Mouse (Mus musculus) embryonic facial prominence, embryonic 14.5 days (tissue): ENCODE data around the gene Dlg5. TPM values are rescaled to one million over a fixed set of nuclear protein-coding genes. Genes with fewer than 3 reads are reported as not detected.

ENCODE experiments used
- ATAC-seq: fragments of 200-750 bp; cut with Nextera tagmentation; 2 replicates; pipeline ENCODE4 v1.8.0; 2017; ENCODE audit warnings: low read depth, moderate number of reproducible peaks, moderate TSS enrichment
- DNase-seq: peaks from one replicate; pipeline ENCODE4 v3.0.0-alpha.2; 2015; ENCODE audit warnings: low spot score
- H3K27ac ChIP-seq: fragments of 300-500 bp; sonication (generic); replicated peaks from 2 replicates; pipeline ENCODE4 v1.5.1; 2014; ENCODE audit warnings: low read depth, mild to moderate bottlenecking, low read length, moderate library complexity
- H3K27me3 ChIP-seq: fragments of 300-500 bp; sonication (generic); replicated peaks from 2 replicates; pipeline ENCODE4 v1.6.1; 2014; ENCODE audit warnings: low read length; ENCODE audit not compliant: control insufficient read depth, insufficient read depth
- H3K36me3 ChIP-seq: fragments of 300-500 bp; sonication (generic); 2 replicates; pipeline ENCODE4 v1.6.1; 2014; ENCODE audit warnings: low read length, mixed read lengths; ENCODE audit not compliant: control insufficient read depth, insufficient read depth
- H3K4me1 ChIP-seq: fragments of 300-500 bp; sonication (generic); 2 replicates; pipeline ENCODE4 v1.6.1; 2014; ENCODE audit warnings: antibody characterized with exemption, low read length; ENCODE audit not compliant: control insufficient read depth, insufficient read depth
- H3K4me2 ChIP-seq: fragments of 300-500 bp; sonication (generic); 2 replicates; pipeline ENCODE4 v1.6.1; 2014; ENCODE audit warnings: low read depth, mild to moderate bottlenecking, low read length, moderate library complexity, mixed read lengths
- H3K4me3 ChIP-seq: fragments of 300-500 bp; sonication (generic); 2 replicates; pipeline ENCODE4 v1.5.1; 2014; ENCODE audit warnings: low read depth, mild to moderate bottlenecking, low read length
- H3K9ac ChIP-seq: fragments of 300-500 bp; sonication (generic); 2 replicates; pipeline ENCODE4 v1.6.1; 2014; ENCODE audit warnings: low read depth, mild to moderate bottlenecking, low read length, moderate library complexity, mixed read lengths
- H3K9me3 ChIP-seq: fragments of 300-500 bp; sonication (generic); 2 replicates; pipeline ENCODE4 v1.6.1; 2016; ENCODE audit warnings: low read length; ENCODE audit not compliant: control insufficient read depth
- WGBS: fragments of 180-500 bp; shearing (Covaris S2); extraction: QIAGEN DNeasy Blood & Tissue Kit; methylation state at CpG from one replicate; pipeline ENCODE4 v1.1.7; 2014; 5-methylcytosine and 5-hydroxymethylcytosine counted together
- polyA plus RNA-seq: library from polyadenylated mRNA; unstranded; fragments of >200 nt; fragmentation: Nextera tagmentation; extraction: Ambion mirVana; gene quantifications from 2 replicates; pipeline ENCODE4 v1.2.1, GENCODE M21; 2014

The Dlg5 gene
- polyA plus RNA-seq, 1 experiment from 2014 or later = 24.7 TPM

GRCm38 (mm10) chr14:24142926-24143430 lies 102.7 kb downstream of the Dlg5 start:
- H3K27ac ChIP-seq = no peak overlapping the region
- H3K4me3 ChIP-seq = no peak overlapping the region
- H3K4me1 ChIP-seq = no peaks in the 10 kb centered on the region
- DNase-seq (peak; percentile 12), ATAC-seq (no peak)
- peaks cover 94% of the 10 kb centered on the region for H3K36me3 ChIP-seq
- no peak overlapping the region for H3K4me2 ChIP-seq
- H3K9ac ChIP-seq = no peak overlapping the region
- WGBS = 82% methylated on average over 3 of the region's 3 CpGs
- no peaks in the 10 kb centered on the region for H3K27me3 ChIP-seq
- H3K9me3 ChIP-seq = no peaks in the 10 kb centered on the region

- 0 out of 2 replicates have a peak overlapping the region, but pooled peaks have one; percentile 15 for H3K27ac ChIP-seq
- no peaks in the 10 kb centered on the region for H3K4me1 ChIP-seq
- H3K27me3 ChIP-seq = no peaks in the 10 kb centered on the region
- no peak overlapping the region for H3K9ac ChIP-seq
- DNase-seq (no peak), ATAC-seq (no peak)
- WGBS = 76% methylated on average over 3 of the region's 3 CpGs
- no peak overlapping the region for H3K4me3 ChIP-seq
- H3K36me3 ChIP-seq = peaks cover 94% of the 10 kb centered on the region
- no peaks in the 10 kb centered on the region for H3K9me3 ChIP-seq
- H3K4me2 ChIP-seq = no peak overlapping the region
Measured at GRCm38 (mm10) chr14:24141727-24142126, 104.0 kb downstream of the Dlg5 start.

DNA sequence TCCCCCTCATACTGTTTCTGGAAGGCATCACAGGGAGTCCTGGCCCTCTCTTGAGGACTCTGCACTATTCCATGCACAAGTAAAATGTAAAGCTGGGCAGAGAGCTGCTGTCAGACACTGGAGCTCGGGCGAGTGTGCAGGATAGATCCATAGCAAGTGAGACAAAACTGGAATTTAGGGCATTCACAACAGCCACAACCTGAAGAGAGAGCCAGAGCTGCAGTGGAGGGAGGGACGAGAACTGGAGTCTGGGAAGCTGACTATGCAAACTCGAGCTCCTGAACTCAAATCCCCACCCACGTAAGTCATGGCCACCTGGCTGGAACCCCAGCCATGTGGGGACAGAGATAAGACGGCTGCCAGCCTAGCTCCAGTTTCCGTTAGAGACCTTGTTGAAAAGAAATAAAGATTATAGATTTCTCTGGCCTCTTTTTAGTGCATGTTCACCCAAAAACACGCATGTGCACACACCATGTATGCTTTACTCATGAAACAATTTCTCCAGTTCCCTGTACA lies 105.4 kb downstream of the Dlg5 start:
- WGBS = 89% methylated on average over 8 of the region's 8 CpGs

GRCm38 (mm10) chr14:24136908-24137307 lies 108.8 kb downstream of the Dlg5 start:
- Histone ChIP-seq H3K9me3 (no peaks in the 10 kb centered on the region), H3K9ac (no peak overlapping the region), H3K4me2 (no peak overlapping the region), H3K4me1 (no peaks in the 10 kb centered on the region), H3K27ac (no peak overlapping the region), H3K4me3 (no peak overlapping the region), H3K36me3 (peaks cover 84% of the 10 kb centered on the region), H3K27me3 (no peaks in the 10 kb centered on the region)
- DNase-seq (no peak), ATAC-seq (no peak)
- WGBS = 89% methylated on average over 11 of the region's 11 CpGs

More for the DNA sequence above, 105.4 kb downstream of the Dlg5 start:
- no peaks in the 10 kb centered on the region for H3K9me3 ChIP-seq
- peaks cover 94% of the 10 kb centered on the region for H3K36me3 ChIP-seq
- no peak overlapping the region for H3K4me3 ChIP-seq
- no peak overlapping the region for H3K4me2 ChIP-seq
- H3K27me3 ChIP-seq = no peaks in the 10 kb centered on the region
- DNase-seq (no peak), ATAC-seq (no peak)
- no peak overlapping the region for H3K27ac ChIP-seq
- no peaks in the 10 kb centered on the region for H3K4me1 ChIP-seq
- no peak overlapping the region for H3K9ac ChIP-seq

GRCm38 (mm10) chr14:24134623-24135290 lies 111.0 kb downstream of the Dlg5 start:
- DNase-seq (no peak), ATAC-seq (no peak)
- Histone ChIP-seq H3K9me3 (no peaks in the 10 kb centered on the region), H3K4me2 (no peak overlapping the region), H3K4me3 (no peak overlapping the region), H3K27me3 (no peaks in the 10 kb centered on the region), H3K9ac (no peak overlapping the region), H3K27ac (no peak overlapping the region), H3K4me1 (no peaks in the 10 kb centered on the region), H3K36me3 (peaks cover 65% of the 10 kb centered on the region)
- 90% methylated on average over 7 of the region's 7 CpGs for WGBS

GRCm38 (mm10) chr14:24133801-24134200 lies 111.9 kb downstream of the Dlg5 start:
- 89% methylated on average over 8 of the region's 8 CpGs for WGBS
- H3K27ac ChIP-seq = no peak overlapping the region
- no peak overlapping the region for H3K4me3 ChIP-seq
- H3K4me2 ChIP-seq = no peak overlapping the region
- H3K27me3 ChIP-seq = no peaks in the 10 kb centered on the region
- no peak for ATAC-seq
- no peak for DNase-seq
- H3K9me3 ChIP-seq = no peaks in the 10 kb centered on the region
- H3K4me1 ChIP-seq = no peaks in the 10 kb centered on the region
- no peak overlapping the region for H3K9ac ChIP-seq
- peaks cover 55% of the 10 kb centered on the region for H3K36me3 ChIP-seq

DNA sequence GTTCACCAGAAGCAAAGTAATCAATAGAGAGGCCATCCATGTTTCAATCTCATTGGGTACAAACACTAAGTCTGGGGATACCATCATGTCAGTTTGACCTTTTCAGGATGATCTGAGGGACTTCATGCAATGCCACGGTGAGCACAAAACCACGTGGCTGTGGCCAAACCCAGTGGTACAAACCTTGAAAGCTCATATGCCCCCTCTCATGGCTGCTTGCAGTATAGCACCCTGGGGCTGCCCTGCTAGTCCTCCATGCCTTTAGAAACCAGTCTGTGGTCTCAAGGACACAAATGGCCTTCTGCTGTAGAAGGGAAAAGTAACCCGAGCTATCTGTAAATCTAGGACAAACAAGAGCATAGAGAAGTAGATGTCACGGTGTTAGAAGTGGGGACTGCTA lies 113.6 kb downstream of the Dlg5 start:
- H3K36me3 ChIP-seq = peaks cover 38% of the 10 kb centered on the region
- no peaks in the 10 kb centered on the region for H3K27me3 ChIP-seq
- no peak overlapping the region for H3K27ac ChIP-seq
- H3K9me3 ChIP-seq = no peaks in the 10 kb centered on the region
- DNase-seq (peak; percentile 23), ATAC-seq (no peak)
- no peak overlapping the region for H3K9ac ChIP-seq
- no peak overlapping the region for H3K4me2 ChIP-seq
- H3K4me3 ChIP-seq = no peak overlapping the region
- WGBS = 46% methylated on average over 4 of the region's 4 CpGs
- no peaks in the 10 kb centered on the region for H3K4me1 ChIP-seq

GRCm38 (mm10) chr14:24125069-24125468 lies 120.7 kb downstream of the Dlg5 start:
- Histone ChIP-seq H3K4me1 (no peaks in the 10 kb centered on the region), H3K9me3 (no peaks in the 10 kb centered on the region), H3K36me3 (no peaks in the 10 kb centered on the region), H3K4me3 (no peak overlapping the region), H3K9ac (no peak overlapping the region), H3K27ac (no peak overlapping the region), H3K4me2 (no peak overlapping the region), H3K27me3 (no peaks in the 10 kb centered on the region)
- DNase-seq (no peak), ATAC-seq (no peak)
- WGBS = 86% methylated on average over 2 of the region's 2 CpGs

DNA sequence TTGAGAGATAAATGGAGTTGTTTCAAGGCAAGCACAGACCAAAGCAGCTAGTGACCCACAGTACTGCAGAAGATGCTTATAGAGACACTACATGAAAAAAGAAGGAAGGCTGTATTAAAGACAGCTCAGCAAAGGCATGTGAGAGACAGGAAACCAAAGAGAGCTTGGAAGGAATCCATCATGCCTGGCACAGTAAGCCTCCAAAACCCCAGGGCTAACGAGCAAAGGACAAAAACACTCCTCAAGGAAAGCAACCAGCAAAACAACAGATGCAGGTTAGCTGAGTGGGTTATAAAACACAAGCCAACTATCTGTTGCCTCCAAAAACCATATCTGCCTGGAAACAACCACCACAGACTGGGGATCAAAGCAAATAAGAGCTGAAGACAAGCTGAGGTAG lies 121.5 kb downstream of the Dlg5 start:
- 30% methylated on average over 1 of the region's 1 CpGs for WGBS

More for the DNA sequence above, 121.5 kb downstream of the Dlg5 start:
- Histone ChIP-seq H3K9me3 (no peaks in the 10 kb centered on the region), H3K9ac (no peak overlapping the region), H3K27me3 (no peaks in the 10 kb centered on the region), H3K4me3 (no peak overlapping the region), H3K27ac (no peak overlapping the region), H3K4me1 (no peaks in the 10 kb centered on the region), H3K4me2 (no peak overlapping the region), H3K36me3 (no peaks in the 10 kb centered on the region)
- ATAC-seq = no peak
- no peak for DNase-seq
